22 mouse cellular contexts compared by ENCODE assay signal in genomic region chr5:74951375-74951774, GRCm38 (mm10).
DNase-seq lines count a peak whose midpoint lies in the region; ATAC-seq and TF ChIP-seq lines count a peak whose summit lies in the region.
"Had no signal": no experiment of that assay in that cellular context is flagged by ENCODE, and none has a peak within 500 bp of the region (broad histone marks: within the 10 kb centered on the region; RNA-seq: fewer than 3 reads in every experiment).

No protein-coding gene starts in this region.

- H3K27ac ChIP-seq in forebrain, embryonic 13.5 days, result no peak overlapping the region
- H3K27ac ChIP-seq in hindbrain, embryonic 12.5 days, result no peak overlapping the region
- H3K27ac ChIP-seq: forebrain, embryonic 10.5 days; gastrocnemius, adult 2 months; heart, adult 2 months; heart, embryonic 10.5 days; hindbrain, embryonic 13.5 days; intestine, embryonic 15.5 days had no signal

- H3K4me2 ChIP-seq in myocyte (ENCODE audit: low read depth), result no peak overlapping the region
- no peak overlapping the region for H3K4me2 ChIP-seq in forebrain, embryonic 13.5 days
- H3K4me2 ChIP-seq in hindbrain, embryonic 12.5 days (replicated peaks), result no peak overlapping the region
- H3K4me2 ChIP-seq: hindbrain, embryonic 13.5 days; intestine, embryonic 15.5 days had no signal

- peak; percentile 72 for DNase-seq in A20 (ENCODE audit: low read depth, low spot score)
- DNase-seq: adrenal gland, adult 2 months; adrenal gland, postnatal 14 days; cerebellum, adult 11 months; cerebellum, adult 8-10 months; cerebellum, postnatal 10 days; cerebellum, postnatal 36 days; forebrain, postnatal 0 days; gastrocnemius, adult 2 months; gastrocnemius, postnatal 14 days; heart, adult 2 months had no signal

- H3K4me3 ChIP-seq in C2C12 (ENCODE audit: insufficient read depth, poor library complexity, severe bottlenecking) (no peak overlapping the region), myocyte (no peak overlapping the region)
- no peak overlapping the region for H3K4me3 ChIP-seq in forebrain, embryonic 13.5 days
- H3K4me3 ChIP-seq in hindbrain, embryonic 12.5 days, result no peak overlapping the region
- H3K4me3 ChIP-seq: forebrain, embryonic 10.5 days; gastrocnemius, adult 2 months; heart, adult 2 months; heart, embryonic 10.5 days; hindbrain, embryonic 13.5 days; intestine, embryonic 15.5 days had no signal

- no peaks in the 10 kb centered on the region for H3K36me3 ChIP-seq in C2C12 (ENCODE audit: control insufficient read depth, insufficient read depth)
- no peaks in the 10 kb centered on the region for H3K36me3 ChIP-seq in myocyte (ENCODE audit: control insufficient read depth, insufficient read depth)
- H3K36me3 ChIP-seq in forebrain, embryonic 13.5 days (ENCODE audit: poor library complexity, severe bottlenecking), result no peaks in the 10 kb centered on the region
- no peaks in the 10 kb centered on the region for H3K36me3 ChIP-seq in hindbrain, embryonic 12.5 days
- H3K36me3 ChIP-seq: forebrain, embryonic 10.5 days; heart, embryonic 10.5 days; hindbrain, embryonic 13.5 days; intestine, embryonic 15.5 days had no signal

- H3K4me1 ChIP-seq in forebrain, embryonic 13.5 days, result no peaks in the 10 kb centered on the region
- peaks cover 2% of the 10 kb centered on the region; the same call in 1 of the 2 replicates for H3K4me1 ChIP-seq in hindbrain, embryonic 12.5 days
- H3K4me1 ChIP-seq: intestine, embryonic 15.5 days had no signal

- H3K79me2 ChIP-seq in C2C12 (ENCODE audit: control insufficient read depth, insufficient read depth) (no peaks in the 10 kb centered on the region), myocyte (ENCODE audit: control insufficient read depth, insufficient read depth) (no peaks in the 10 kb centered on the region)

- no peak overlapping the region for H3K9ac ChIP-seq in forebrain, embryonic 13.5 days
- H3K9ac ChIP-seq in hindbrain, embryonic 12.5 days, result no peak overlapping the region
- H3K9ac ChIP-seq: forebrain, postnatal 0 days; hindbrain, embryonic 13.5 days; intestine, embryonic 15.5 days had no signal

- no peak for TF ChIP-seq POLR2A in myocyte (IDR thresholded peaks at IDR 0.05; ENCODE audit: insufficient read length, low read depth)

- no peaks in the 10 kb centered on the region for H3K9me3 ChIP-seq in forebrain, embryonic 13.5 days (replicated peaks)
- H3K9me3 ChIP-seq in hindbrain, embryonic 12.5 days (replicated peaks), result no peaks in the 10 kb centered on the region
- H3K9me3 ChIP-seq: forebrain, embryonic 10.5 days; heart, embryonic 10.5 days; hindbrain, embryonic 13.5 days; intestine, embryonic 15.5 days had no signal

- H3K27me3 ChIP-seq in C2C12 (ENCODE audit: control insufficient read depth, insufficient read depth, insufficient read length), result no peaks in the 10 kb centered on the region
- no peaks in the 10 kb centered on the region for H3K27me3 ChIP-seq in myocyte (ENCODE audit: control insufficient read depth, insufficient read depth, insufficient read length)
- H3K27me3 ChIP-seq in forebrain, embryonic 13.5 days, result peaks cover 50% of the 10 kb centered on the region
- peaks cover 41% of the 10 kb centered on the region for H3K27me3 ChIP-seq in hindbrain, embryonic 12.5 days

- H3ac ChIP-seq in C2C12 (ENCODE audit: control insufficient read depth, insufficient read length, low read depth) (no peak overlapping the region), myocyte (ENCODE audit: control insufficient read depth, insufficient read length) (no peak overlapping the region)

- H3K79me3 ChIP-seq in C2C12 (ENCODE audit: low read depth), result no peaks in the 10 kb centered on the region

- WGBS in forebrain, embryonic 13.5 days, result 80% methylated on average over 5 of the region's 5 CpGs
- WGBS in hindbrain, embryonic 12.5 days, result 83% methylated on average over 5 of the region's 5 CpGs

- no peak for TF ChIP-seq CTCF in C2C12 (IDR thresholded peaks at IDR 0.05; ENCODE audit: control insufficient read depth, insufficient read depth, insufficient read length)

- ATAC-seq in granulocyte monocyte progenitor cell, adult 5-6 weeks (replicated peaks; ENCODE audit: poor library complexity, severe bottlenecking), result peak; percentile 71
- no peak for ATAC-seq in forebrain, embryonic 13.5 days
- ATAC-seq in hindbrain, embryonic 12.5 days (ENCODE audit: low FRiP score), result no peak
- ATAC-seq: forebrain, embryonic 14.5 days; forebrain, postnatal 0 days; hindbrain, embryonic 16.5 days; intestine, embryonic 15.5 days had no signal

TF ChIP-seq in C2C12, 6 proteins besides CTCF, POLR2A, EP300 and RAD21:
- peak; percentile 57 for TF ChIP-seq MYOD1 (IDR thresholded peaks at IDR 0.05; ENCODE audit: control insufficient read depth, insufficient read length, low read depth)
- no peak for TF ChIP-seq MYOG (IDR thresholded peaks at IDR 0.05; ENCODE audit: control insufficient read depth, extremely low read depth, insufficient read length)

TF ChIP-seq in myocyte, 11 proteins besides CTCF, POLR2A, EP300 and RAD21:
- TF ChIP-seq REST (IDR thresholded peaks at IDR 0.05; ENCODE audit: insufficient read depth, insufficient read length) (no peak), MYOD1 (IDR thresholded peaks at IDR 0.05; ENCODE audit: control insufficient read depth in 1 of 3, insufficient read length in 2 of 3, low read depth in 2 of 3) (peak in 2 of 3 experiments; percentile 75 to 82), MYOG (IDR thresholded peaks at IDR 0.05; ENCODE audit: control insufficient read depth in 1 of 3, insufficient read depth in 1 of 3, insufficient read length in 2 of 3, low read depth in 2 of 3) (peak in 2 of 3 experiments; percentile 13 to 68), E2F4 (IDR thresholded peaks at IDR 0.05; ENCODE audit: insufficient read depth) (no peak), CEBPB (IDR thresholded peaks at IDR 0.05; ENCODE audit: insufficient read depth, poor library complexity, severe bottlenecking) (no peak), TCF12 (IDR thresholded peaks at IDR 0.05; ENCODE audit: insufficient read depth, poor library complexity, severe bottlenecking) (peak; percentile 24)
